Mouse (Mus musculus): ENCODE results near the gene Clec12b.

Gene Clec12b

DNA sequence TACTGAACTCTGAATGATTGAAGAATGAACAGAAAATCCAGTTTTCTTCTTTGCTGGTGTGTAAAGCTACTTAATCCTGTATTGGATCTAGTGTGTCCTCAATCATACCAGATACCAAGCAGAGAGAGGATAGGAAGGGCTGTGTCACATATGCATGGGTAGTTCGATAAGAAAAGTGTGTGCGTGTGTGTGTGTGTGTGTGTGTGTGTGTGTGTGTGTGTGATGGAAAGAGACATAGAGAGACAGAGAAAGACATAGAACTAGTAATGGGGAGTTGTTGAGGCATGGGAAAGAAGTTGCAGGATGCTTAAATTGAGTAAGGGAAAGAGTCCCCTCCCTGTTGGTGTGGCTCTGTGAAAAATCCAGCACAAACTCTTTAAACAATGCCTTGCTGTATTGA, at the start of gene Clec12b:
Gene Clec12b (minus strand): TSS at position 101 of the 400 bp plus-strand sequence.
- no peak for DNase-seq (ENCODE audit: low spot score)

DNA sequence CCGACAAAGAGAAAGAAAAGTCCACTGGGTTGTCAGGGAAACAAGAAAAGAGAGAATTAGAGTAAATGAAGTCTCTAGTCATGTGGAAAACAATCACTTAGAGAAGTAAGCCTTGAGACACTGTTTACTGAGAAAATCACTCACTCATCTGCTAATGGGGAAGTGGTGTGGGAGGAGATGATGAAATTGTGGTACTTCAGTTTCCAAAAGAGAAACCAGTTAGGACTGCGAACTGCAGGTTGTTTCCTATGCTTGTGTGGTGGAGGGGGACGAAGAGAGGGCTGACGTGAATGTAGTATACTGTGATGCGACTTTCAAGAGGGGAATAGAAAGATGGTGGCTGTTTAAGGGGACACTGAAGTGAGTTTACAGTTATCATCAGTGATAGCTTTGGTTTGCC, 48.6 kb upstream of the Clec12b start:
- DNase-seq (ENCODE audit: low spot score), result no peak

DNA sequence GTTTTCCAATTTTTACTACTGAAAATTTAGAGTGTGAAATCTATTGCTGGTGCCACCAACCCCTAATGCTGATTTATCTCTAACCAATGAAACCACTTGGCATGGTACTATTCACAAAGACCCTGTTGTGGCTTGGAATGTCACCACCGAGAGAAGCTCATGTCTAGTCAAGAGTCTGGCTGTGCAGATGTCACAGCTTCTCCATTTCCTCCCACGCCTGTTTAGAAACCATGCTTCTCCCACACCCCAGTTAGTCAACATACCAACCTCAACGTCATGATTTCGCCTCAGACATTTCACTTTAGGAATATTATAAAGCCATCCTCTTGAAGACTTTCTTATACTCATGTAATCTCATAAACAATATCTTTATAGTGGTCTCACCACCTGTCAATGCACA, 41.6 kb upstream of the Clec12b start:
- DNase-seq (ENCODE audit: low spot score), result no peak

DNA sequence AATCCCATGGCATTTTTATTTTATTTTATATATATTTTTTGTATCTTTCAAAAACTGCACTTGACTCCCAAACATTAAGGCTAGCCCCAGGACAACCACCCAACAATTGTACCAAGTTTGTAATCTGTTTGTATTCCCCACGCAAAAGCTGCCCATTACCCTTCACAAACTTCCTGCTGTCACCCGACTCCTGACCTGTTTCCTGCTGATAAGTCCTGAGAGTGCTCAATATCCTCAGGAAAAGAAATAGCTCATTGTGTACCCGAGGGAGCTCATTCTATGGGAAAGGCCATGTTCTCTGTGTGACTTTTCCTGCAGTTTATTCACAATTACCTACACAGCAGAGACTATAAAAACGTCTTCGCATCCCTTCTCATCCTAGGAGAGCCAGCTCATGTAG, 40.1 kb upstream of the Clec12b start:
- no peak for DNase-seq (ENCODE audit: low spot score)

DNA sequence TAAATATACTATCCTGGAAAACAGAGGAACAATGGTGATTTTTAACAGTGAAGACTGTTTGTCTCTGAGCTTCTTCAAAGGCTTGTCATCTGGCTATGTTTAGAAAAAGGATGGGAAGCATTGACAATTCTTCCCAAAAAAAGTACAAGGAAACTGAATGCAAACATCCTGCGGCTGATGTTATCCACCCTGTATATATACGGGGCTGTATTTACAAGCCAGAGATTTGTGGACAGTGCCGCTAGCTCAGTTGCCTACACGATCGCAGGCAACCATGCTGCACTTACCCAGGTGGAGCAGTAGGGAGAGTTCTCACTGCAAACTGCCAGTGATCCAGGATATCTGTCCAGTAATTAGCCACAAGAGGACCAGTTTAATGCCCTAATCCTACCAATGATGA, 39.5 kb upstream of the Clec12b start:
- no peak for DNase-seq (ENCODE audit: low spot score)

DNA sequence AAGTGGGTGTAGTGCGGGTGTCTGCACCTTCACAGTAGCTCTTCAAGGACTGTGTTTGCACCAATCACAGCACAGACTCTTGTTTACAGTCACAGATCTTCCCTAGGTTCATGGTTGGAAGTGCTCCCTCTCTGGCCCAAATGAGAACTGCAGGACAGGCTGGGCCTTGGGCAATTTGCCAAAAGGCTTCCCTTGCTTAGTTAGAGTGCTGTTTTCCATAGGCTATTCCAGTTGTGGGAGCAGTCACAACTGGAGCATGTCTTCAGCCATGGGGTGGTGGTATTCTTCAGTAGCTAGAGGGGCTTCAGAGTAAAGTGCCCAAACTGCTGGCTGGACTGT, 38.0 kb upstream of the Clec12b start:
- peak; percentile 47 for DNase-seq (ENCODE audit: low spot score)

DNA sequence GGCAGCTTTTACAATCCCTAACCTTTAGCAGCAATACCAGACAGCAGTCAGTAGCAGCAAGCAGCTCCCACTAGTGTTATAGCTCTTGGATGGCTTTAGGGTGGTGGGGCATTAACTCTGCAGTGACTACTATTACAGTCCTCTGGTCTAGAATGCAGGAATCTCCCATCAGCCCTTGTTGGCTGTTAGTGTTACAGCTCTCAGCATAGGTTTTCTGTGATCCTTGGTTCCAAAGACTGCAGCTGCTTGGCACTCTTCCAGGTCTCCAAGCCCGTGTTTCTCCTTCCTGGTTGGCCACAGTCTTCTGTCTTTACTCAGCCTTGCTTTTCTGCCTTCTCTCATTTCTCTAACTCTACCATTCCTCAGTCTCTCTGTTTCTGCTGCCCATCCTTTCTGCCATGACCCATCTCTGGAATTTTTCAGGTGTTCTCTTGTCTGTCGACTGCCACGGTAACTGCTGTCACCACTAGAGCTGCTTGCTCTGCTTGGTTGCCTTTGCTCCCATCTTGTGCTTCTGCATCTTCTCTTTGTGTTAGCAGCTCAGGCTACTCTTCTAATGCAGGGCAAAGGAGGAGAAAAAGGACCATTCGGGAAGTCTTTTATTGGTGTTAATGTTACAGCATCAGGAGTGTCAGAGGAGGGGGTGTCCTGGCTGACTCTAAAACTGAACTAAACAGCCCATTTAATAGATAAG, 37.5 kb upstream of the Clec12b start:
- DNase-seq (ENCODE audit: low spot score), result peak; percentile 8

DNA sequence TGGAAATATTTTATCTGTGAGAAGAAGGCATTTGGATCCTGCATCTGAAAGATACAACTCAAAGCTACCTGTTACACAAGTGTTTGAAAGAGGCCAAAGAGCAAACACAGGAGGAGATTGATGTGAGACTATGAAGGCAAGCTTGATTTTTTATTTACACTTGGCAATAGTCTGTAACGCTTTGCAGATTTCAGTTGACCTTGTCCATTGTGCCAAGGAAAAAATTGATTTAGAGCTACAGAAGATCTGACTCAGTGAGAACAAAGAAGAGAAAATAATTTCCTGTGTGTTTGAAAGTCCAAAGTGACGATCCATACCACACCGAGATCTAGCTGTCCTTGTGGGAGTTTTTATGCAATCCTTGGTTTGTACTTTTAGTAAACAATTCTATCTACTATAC, 36.6 kb upstream of the Clec12b start:
- DNase-seq (ENCODE audit: low spot score), result no peak

DNA sequence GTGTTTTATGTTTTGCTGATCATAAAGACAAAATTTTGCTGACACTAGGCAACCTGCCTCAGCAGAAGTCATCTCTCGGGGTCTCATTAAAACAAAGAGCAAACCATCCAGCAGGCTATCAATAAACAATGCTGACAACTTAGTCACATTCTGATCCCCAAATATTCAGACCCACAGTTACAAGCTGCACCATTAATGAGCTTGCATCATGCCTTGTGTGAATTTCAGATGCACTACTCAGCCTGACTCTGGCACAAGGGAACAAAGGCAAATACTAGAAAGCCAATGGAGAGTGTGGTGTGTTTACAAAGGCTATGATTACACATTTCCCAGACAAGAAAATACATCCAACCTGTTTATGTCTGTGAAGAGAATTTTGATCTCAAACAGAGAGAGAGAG, 28.5 kb upstream of the Clec12b start:
- DNase-seq (ENCODE audit: low spot score), result no peak

DNA sequence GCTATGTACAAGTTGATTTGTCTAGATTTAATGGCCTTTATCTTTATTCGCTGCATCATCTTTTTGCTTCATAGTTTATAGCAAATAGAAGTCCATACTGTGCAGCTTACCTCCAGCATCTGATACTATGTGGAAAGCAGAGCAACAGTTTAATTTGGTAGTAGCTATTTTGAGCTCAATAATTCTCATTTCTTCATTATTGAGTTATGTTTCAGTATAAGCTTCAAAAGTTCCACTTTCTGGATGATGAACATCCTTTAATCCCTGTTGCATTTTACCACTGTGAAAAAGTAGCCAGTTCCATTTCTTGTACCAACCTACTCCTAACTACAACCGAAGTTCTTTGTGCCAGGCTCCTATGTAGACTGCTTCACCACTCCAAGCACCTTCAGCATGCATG, 22.9 kb upstream of the Clec12b start, which contains the start of gene Clec9a:
Gene Clec9a (plus strand): TSS at position 301 of the 400 bp plus-strand sequence.
- DNase-seq (ENCODE audit: low spot score), result no peak

DNA sequence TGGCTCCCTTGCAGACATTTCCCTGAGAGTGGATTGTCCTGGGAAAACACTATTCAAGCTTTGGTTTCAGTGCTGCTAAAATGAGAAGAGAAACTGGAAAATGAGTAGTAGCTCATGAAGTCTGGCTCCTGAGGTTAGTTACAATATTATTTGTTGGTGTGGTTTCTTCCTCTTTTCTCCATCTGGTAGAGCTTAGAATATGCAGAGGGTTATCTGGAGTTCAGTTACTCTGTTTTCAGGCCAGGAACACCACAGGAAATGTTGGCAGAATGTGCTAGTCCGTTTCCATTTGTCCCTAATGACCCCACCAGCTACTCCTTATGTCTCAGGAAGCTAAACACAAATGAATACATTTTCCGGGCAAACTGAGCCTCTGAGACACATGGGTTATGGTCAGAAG, 21.6 kb upstream of the Clec12b start:
- no peak for DNase-seq (ENCODE audit: low spot score)

DNA sequence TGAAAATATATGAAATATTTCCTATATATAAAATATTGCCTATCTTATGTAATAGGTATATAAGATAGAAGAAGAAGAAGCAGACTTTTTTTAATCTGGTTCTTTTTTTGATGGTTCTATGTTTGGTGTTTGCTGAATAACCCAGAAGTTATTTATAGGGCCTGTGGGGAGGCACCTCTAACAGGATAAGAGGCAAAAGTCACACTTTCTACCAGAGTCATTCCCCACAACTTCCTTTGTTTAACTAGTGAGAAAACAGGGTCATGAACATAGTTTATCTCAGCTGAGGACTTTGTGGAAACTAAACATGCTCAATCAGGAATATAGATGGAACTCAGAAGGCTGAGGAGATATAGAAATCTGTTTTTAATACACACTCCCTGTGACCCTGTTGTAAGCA, 20.3 kb upstream of the Clec12b start:
- DNase-seq (ENCODE audit: low spot score), result no peak

DNA sequence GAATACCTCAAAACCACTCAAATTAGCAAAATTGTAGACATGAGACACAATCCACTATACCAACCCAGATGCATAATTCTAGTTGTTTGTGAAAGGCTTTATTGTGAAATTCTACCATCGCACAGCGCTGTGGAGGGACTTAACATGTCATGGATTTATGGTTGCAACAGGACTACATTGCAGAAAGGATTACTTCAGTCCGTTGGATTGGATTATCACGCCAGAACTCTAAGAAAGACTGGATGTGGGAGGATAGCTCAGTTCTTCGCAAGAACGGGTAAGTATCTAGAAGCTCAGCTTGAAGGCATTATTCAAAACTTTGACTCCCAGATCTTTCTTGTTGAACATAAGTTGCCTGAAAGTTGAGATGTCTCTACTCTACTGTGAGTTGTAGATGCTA, 17.7 kb upstream of the Clec12b start:
- DNase-seq (ENCODE audit: low spot score), result no peak

DNA sequence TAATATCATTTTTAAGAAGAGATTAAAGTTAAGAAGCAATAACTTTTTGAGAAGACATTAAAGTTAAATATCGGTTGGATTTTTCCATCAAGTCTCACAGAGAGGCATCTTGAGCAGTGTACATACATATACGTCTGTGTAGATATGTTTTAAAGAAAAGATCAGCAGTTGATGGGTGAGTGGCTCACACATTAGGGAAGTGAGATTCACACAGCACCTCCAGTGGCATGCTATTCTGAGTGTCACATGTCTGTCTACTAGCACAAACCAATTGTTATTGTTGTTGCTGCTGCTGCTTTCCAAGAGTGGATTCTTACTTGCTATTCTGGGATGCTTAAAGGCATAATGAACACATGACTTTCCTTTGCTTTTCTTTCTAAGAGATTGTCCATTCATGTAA, 16.7 kb upstream of the Clec12b start:
- DNase-seq (ENCODE audit: low spot score), result no peak

DNA sequence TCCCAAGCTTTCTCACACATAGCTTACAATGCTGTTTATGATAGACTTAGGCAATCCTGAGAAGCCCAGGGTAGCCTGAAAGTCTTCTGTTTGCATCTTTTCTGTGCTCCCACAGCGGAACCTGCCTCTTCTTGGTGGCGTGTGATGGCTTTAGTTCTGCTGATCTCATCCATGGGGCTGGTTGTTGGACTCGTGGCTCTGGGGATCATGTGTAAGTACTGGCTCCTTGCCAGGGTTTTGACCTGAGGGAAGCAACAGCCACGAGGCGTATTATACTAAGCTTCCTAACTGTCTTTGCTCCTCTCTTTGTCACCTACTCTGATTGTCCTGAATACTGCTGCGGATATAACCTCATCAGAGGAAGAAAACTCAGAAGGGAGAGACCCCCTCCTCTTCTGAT, 14.3 kb upstream of the Clec12b start:
- DNase-seq (ENCODE audit: low spot score), result peak; percentile 5

DNA sequence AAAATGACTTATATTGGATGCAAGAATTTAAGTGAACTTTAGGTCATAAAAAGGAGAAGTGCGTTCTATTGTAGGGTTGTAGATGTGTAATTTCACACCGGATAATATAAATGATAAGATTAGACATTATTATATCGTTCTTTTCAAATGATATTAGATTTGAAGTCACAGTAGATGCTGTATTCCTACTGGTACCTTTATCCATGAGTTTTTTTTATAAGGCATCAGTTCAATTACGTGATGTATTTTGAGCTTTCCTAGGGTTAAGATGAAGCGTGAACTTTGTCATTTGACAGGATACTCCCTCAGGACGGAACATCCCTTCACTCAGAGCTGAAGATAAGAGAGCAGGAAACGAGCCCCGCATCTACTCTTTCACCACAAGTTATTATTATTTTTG, 11.3 kb upstream of the Clec12b start, which contains the start of gene Clec1b:
Gene Clec1b (plus strand): TSS at position 301 of the 400 bp plus-strand sequence.
- no peak for DNase-seq (ENCODE audit: low spot score)

DNA sequence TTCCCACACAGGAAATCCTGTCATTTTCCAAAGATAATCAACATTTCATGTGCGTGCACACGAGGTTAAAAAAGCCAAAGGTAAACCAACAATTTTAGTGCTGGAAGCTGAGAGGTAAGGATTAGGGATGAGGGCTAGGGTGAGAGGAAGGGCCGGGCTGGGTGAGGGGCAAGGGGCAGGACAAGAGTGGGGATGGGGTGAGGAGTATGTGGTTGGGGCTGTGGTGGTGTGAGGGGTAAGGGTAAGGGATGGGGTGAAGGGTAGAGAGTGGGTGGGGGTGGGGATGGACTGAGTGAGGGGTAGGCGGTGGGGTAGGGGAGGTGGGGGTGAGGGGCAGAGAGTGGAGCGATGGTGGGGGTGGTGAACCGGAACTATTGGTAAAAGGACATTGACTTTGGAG, 8.1 kb upstream of the Clec12b start:
- DNase-seq (ENCODE audit: low spot score), result no peak

DNA sequence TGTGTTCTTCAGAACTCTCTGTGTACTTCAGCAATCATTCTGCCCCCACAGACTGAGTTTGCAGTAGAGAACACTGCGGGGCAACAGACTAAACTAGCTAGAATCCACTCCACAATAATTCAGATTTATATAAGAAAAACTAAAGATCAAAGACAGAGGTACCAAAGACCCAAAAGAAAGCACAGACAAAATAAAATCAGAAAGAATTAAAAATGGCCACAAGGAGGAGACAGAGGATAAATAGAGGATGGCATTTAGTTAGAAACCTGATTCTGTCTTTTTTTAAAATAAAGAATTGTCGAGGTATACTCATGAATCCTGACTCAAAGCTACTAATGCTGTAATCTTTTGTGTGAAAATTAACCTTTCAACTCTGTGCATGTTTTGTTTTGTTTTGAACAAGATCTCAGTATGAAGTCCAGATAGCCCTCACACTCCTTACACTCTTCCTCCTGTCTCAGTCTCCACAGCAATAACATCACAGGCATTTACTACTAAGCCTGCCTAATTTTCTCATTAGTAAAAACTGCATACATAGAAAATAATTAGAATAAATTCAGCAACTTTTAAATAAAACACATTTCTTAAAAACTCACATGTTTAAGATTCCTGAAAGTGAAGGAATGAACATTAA, 7.5 kb upstream of the Clec12b start:
- DNase-seq (ENCODE audit: low spot score), result no peak

DNA sequence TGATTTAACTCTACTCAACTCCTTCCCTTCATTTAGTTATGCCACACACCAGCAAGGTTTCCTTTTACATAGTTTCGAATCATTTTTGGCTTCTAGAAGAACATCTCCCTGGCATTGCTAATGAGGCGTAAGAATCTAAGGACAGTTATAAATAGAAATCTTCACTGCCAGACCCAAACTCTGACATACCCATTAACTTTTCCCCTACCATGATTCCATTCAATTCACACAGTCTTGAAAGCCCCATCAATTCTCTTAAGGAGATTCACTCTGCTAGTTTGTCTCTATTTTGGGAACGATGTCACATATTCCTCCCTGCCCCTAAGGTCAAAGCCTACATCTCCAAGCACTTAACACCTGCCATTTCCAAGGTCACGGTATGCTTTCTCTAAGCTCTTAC, 674 bp downstream of the Clec12b start:
- DNase-seq (ENCODE audit: low spot score), result no peak

DNA sequence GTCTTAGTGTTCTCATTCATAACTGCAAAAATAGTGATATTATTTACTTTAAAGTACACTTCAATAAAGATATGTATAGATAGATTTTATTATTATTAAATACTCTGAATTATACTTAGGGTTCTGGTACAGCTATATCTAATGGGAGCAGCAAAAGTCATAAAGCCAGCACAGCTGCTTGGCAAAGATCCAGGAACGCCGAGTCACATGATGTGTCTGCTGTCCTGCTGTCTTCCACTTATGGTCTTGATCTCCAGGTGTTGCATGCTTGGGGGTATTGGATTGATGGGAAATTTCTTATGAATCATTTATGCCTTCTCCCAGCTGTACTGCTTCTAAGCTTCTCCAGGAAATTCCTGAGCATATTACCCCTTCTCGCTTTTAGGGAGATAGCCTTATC, 2.2 kb downstream of the Clec12b start:
- no peak for DNase-seq (ENCODE audit: low spot score)

DNA sequence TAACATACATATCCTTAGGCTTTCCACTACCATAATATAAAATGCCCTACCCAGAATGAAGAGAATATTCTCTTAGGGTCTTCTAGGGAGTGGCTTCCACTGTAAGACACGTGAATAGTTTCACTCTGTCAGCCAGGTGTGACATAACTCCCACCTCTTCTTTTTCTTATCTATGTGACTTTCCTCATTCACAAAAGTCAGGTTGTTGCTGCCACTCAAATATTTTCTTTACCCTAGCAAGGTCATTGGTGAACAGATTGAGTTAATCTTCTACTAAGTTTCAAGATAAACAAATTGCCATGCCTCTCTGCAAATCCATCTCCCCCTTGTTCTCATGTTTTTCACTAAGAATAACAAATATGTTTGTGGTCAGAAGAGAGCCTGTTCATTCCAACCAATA, 3.9 kb downstream of the Clec12b start:
- DNase-seq (ENCODE audit: low spot score), result no peak

DNA sequence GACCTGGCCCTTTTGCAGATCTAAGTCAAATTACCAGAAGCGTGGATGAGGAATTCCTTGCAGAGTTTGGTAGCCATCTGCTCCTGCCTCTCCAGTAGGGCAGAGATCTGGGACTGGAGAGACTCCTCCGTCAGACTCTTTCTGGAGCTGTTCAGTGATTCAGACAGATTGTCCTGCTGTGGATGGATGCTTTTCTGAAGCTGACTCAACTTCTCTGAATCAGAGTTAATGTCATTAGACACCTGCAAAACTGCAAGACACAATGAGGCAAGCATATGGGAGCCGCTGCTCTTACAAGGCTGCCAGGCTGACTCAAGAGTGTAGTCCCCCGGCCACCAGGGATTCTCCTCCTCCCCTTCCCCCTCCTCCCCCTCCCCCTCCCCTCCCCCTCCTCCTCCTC, 5.2 kb downstream of the Clec12b start:
- no peak for DNase-seq (ENCODE audit: low spot score)

DNA sequence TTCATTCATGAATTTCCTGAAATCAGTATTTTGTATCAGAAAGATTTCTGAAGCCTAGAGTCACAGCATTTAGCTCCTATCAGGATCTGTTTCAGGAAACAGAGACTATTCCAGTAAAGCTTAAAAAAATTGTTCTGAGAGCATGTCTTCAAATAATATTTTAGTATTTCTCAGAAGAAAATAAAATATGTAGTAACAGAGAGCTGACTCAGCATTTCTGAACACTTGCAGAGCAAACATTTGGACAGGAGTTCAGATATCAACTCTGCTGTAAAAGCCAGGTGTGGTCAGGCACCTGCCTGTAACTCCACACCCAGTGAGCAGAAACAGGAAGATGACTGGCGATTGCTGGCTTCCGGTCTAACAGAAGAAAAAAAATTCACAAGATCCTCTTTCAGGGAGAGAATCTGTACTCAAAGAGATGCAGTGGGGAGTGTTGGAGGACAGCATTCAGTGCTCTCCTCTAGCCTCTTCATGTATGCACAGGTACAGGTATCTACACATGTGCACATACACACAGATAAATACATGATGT, 10.7 kb downstream of the Clec12b start:
- DNase-seq (ENCODE audit: low spot score), result no peak
